Mouse (Mus musculus): ENCODE data around the gene Lrrn2.

Lrrn2 gene

DNA sequence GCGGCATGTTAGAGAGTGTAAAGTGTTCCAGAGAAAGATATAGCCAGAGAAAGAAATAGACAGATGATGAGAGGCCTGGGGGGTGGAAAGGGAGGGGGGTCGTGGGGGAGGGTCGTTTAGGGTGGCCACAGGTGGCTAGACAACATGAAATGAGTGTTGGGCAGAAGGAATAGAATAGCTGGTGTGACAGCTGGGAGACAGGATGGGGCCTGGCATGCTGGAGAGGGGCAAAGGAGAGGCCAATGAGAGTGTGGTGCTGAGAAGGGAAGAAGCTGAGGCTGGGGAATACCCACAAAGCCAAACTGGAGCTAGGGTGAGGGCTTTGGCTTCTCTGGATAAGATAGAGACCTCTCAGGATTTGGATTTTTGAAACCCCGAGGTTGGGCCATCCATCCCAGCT lies 6.6 kb downstream of the Lrrn2 start:
- DNase-seq: no peak

DNA sequence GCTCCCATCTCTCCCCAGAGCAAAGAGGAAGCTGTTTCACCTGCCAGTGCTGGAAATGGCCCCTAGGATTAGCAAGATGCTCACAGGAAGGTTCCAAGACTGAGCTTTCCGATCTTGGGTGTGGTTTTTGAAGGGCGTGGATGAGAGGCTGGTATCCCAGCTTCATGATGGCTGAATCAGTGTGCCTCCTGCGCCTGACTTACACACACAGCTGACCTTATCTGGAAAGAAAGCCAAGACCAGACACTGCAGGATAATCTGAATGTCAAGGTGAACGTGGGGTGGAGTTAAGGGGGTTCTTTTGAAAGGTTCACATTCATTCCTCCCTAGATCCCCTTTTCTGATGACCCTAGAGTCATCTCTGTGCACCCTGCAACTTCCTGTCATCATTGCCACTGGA lies 8.7 kb downstream of the Lrrn2 start:
- DNase-seq: no peak

- peak; percentile 67 for DNase-seq
These were observed 10.2 kb downstream of the Lrrn2 start for GRCm38 (mm10) chr1:132890161-132890794.

- DNase-seq: peak; percentile 79
These were observed 12.0 kb downstream of the Lrrn2 start for GRCm38 (mm10) chr1:132892065-132892464.

DNA sequence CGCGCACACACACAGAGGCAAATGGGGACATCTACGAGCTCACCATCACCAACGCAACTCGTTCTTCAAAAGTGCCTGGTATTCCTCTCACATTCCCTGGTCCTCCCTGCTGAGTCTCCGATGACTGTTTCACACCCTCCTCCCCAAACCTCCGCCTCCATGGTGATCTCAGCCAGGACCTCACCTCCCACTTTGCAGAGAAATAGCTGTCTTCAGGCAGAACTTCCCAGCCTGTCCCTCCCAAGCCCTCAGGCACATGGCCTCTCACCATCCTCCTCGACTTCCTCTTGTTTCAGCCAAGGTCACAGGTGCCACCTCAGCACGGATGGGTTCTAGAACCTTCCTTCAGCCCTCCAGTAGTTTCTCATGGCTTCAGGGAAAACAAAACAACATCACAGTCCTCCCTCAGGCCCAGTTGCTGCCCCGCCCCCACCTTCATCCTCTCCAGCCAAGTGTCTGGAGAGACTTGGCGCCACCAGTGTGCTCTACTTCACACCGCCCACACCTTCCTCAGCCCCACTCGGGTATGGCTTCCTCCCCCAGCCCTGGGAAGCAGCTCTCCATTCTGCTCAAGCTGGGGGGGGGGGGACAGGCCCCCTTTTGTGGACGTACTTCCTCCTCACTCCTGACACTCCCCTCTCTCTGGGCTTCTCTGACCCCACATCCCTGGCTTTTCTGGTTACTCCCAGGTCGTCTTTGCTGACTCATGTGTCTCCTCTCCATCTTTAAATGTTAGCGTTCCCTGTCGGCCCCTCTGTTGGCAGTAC lies 13.4 kb downstream of the Lrrn2 start:
- DNase-seq: peak; percentile 49

DNA sequence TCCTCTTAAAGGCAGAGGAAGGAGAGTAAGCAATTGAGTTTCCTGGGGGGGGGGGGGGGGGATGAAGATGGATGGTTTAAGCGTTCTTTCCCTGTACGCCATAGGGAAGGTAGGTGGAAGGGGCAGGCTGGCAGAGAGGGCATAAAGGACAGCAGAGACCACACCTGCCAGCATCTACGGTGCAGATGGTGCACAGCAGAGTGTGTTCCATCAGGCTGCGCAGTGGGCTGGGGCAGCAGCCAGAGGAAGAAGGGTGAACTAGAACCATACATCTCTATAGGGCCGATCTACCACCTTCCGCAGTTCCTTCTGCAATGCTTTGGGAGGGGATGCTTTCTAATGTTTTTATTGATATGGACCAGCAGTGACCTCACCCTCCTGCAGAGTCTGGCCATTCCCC lies 19.0 kb downstream of the Lrrn2 start:
- no peak for DNase-seq

- no peak for DNase-seq
These were observed 19.6 kb downstream of the Lrrn2 start for GRCm38 (mm10) chr1:132899626-132900025.

- DNase-seq: no peak
These were observed 20.9 kb downstream of the Lrrn2 start for GRCm38 (mm10) chr1:132900945-132901344.

- no peak for DNase-seq
These were observed 23.4 kb downstream of the Lrrn2 start for GRCm38 (mm10) chr1:132903519-132903918.

DNA sequence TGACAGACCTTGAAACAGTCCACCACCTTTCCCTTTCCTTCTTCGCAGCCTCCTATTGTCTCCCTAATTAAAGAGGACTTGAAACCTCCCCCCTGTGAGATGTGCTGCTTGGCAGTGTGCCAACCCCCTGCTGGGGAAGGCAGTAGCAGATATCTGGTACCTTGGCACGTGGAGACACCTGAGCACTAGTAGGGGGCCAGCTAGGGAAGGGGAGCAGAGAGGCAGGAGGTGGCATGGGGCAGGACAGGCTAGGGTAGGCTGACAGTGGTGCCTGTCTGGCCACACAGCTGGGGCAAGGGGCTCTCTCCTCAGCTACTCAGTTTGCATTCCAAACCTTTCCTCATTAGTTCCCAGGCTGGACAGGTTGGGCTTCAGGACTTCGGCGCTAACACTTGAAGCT lies 29.0 kb downstream of the Lrrn2 start:
- DNase-seq: no peak

DNA sequence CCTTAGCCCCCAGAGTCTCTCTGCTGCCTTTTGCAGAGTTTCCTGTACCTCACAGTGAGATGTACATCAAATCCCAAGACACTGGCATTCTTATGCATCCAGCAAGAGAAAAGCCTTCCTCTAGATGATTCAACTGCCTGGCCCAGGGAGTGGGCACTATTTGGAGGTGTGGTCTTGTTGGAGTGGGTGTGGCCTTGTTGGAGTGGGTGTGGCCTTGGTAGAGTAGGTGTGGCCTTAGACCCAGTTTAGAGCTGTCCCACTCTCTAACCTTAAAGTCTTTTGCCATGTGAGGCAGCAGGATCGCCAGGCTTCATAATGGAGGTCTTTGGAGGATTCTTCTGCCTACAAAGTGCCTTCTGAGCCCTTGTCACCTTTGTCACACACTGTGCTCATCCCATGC lies 29.9 kb downstream of the Lrrn2 start:
- no peak for DNase-seq

- DNase-seq: no peak
These were observed 30.5 kb downstream of the Lrrn2 start for GRCm38 (mm10) chr1:132910414-132911041.

DNA sequence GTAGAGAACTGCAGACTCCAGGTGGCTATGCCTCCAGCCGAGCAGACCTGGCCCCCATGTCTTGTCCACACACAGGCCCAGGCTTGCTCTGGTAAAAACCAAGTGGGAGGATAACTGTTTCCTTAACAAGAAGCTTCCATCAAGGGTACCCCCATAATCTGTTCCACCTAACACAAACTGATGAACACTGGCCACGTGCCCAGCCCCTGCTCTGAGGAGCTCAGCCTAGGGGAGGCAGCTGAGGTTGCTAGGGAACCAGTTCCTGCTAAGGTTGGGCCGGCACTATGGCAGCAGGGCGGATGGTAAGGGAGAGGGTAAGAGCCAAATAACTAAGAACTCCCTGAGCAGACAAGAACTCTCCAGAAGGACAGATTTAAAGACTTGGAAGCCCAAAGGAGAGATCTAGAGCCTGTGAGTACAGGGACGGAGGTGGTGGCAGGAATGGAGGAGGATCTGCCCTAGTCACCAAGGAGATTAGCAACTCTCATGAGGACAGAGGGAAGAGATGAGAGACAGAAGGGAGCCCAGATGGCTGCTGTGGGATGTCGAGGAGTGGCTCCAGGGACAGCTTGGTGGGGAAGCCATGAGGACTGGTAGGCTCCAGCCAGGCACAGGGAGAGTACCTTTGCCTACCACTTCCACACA lies 35.9 kb downstream of the Lrrn2 start:
- DNase-seq: peak; percentile 91

GRCm38 (mm10) chr1:132917554-132917953 lies 37.5 kb downstream of the Lrrn2 start:
- DNase-seq: no peak

DNA sequence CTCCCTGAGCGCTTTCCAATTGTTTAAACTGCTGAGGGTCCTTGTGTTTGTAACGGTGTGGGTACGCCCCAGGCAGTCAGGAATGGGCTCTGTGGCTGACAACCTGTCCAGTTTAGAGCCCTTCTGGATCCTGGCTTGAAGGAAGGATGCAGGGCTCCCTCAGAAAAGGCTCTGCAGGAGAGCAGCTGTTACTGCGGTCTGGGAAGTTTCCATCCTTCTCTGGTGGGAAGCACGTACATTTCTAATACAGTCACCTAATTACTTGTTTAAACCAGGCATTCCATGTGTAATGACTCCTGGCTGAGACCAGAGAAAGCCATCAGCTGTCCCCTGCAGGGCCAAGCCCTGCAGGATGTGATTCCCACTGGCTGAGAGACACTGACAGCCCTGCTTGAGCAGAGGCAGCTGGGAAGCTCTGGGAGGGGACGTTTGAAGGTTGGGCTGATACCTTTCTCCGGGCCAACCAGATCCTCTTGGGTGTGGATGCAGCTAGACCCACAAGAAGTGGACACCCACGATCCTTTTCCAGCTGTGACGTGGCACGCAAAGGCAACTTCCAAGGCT lies 38.1 kb downstream of the Lrrn2 start:
- no peak for DNase-seq

DNA sequence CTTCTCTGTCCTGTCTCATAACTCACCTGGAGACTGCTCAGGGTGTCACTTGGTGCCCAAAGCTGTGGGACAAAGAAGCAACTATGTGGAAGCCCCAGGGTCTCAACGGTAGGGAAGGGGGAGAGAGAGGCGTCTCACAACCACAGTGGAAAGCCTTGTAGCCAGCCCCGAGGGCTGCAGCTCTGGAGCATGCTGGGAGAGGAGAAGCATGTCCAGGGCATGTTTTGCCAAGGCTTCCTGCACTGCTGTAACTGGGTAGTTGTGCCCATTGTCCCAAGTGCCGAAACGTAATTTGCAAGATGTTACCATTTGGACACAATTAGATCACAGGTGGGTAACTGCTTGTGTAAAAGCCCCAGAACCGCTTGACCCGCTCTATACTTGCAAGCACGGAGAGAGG lies 39.2 kb downstream of the Lrrn2 start:
- DNase-seq: no peak

DNA sequence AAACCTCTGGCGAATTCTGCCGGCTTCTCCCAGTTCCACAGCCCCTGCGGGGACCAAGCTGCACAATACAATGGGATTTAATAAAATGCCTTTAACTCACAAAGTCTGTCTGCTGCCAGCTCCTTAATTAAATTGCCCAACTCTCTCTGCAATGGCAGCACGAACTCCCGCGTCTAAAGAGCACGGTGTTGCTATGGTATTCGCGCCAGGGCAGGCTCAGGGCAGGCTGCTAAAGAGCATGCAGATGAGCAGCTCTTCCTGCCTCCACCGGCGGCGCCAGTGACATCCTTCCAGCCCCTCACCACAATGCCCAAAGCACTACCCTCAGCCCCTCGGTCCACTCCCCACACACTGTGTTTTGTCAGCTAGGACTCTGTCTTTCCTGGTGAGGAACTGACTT lies 41.0 kb downstream of the Lrrn2 start:
- DNase-seq: no peak

GRCm38 (mm10) chr1:132922257-132922656 lies 42.2 kb downstream of the Lrrn2 start:
- DNase-seq: no peak

DNA sequence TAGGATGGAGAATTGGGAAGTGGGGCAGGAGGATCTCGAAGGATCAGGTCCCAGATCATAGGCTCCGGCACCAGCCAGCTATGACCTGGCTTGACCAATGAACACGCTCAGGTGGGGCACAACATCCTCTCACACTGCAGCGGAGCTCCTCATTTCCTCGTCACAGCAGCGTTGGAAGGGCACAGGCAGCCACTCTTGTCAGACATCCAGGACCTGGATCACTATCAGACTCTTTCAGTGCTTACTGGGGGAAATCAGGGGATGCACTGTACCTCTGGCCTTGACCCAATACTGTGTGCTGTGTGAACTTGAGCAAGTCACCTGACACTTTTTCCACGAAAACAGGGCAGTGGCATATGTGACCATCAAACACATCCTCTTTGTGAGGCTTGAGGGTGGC lies 45.2 kb downstream of the Lrrn2 start:
- DNase-seq: no peak

DNA sequence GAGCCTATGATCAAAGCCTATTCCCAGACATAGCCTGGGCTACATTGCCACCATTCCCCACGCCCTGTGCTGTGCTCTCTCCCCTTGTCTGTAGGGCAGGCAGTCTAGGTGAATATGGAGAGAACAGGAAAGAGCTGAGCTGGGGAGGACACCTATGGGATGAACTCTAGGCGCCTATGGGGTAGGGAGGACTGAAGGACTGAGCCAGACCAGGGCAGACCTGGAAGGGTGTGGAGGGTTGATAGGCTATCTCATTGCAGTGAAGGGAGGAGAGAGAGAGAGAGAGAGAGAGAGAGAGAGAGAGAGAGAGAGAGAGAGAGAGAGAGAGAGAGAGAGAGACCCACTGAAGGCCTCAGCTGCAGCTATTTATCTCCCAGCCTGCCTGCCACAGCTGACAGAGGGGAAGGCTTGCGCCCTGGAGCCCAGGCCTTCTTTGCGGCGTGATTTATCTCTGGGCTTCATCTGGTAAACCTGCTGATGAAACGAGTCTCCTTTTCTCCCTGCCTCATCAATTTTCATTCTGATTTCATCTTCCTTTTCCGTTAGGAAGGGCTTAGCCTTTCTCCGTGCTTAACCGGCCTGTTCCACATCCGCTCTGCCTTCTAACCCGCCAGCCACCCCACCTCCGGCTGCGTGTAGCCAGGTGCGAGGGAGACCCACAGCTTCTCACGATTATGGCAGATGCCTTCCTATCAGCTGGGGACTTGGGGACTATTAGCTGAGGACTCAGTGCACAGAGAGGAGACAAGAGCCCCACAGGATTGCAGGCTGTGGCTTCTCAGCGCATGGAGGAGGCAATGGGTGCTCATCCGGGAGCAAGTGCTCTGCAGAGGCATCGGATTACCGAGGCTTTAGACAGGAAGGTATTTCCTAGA lies 48.2 kb downstream of the Lrrn2 start:
- no peak for DNase-seq

GRCm38 (mm10) chr1:132928907-132929250 lies 48.8 kb downstream of the Lrrn2 start:
- DNase-seq: no peak

DNA sequence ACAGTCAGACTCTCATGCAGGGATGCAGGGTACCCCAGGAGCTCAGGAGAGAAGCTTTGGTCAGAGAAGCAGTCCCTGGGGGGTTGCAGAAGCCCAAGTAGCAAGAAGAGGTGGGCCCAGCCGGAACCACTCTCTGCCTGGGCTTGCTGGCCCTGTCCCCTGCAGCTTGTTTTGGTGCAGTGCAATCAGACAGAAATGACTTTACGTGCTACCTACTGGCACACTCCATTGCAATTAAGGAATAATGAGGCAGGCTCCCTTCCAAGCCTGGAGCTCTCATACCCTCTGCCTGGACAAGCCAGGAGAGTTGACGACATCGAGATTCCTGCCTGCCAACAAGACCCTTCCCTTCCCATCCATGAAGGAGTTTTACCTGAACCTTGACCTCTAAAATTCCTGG lies 50.2 kb downstream of the Lrrn2 start:
- DNase-seq: no peak

DNA sequence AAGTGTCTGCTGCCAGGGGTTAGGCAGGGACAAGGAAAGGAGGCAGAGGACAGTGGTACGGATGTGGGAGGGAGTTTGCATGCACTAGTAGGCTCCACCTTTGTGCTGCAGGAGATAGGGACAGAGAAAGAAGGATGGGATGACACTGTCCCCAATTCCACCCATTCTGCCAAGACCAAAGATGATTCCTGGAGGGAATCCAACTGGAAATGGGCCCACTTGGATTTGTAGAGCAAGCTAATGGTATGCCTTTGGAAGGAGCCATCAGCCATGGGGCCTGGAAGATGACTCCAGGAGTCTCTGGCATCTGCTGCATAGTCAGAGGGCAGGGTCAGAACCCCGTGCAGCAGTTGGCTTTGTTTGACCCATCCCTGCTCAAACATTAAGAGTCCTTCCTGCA lies 52.3 kb downstream of the Lrrn2 start:
- DNase-seq: no peak

Data from layer of hippocampus, adult 9-11 months (tissue).